Mouse (Mus musculus): ENCODE results near the gene Fzd7. TPM values are rescaled to one million over a fixed set of nuclear protein-coding genes. Genes with fewer than 3 reads are reported as not detected.
"Not testable (repeated sequence)": the region's sequence is repeated elsewhere in the genome, so short reads cannot be mapped to it uniquely, and the experiment has no call there.

Fzd7 gene
- polyA plus RNA-seq, 1 experiment from 2014 or later, result 3.4 TPM

- H3K9ac ChIP-seq (ENCODE audit: low read length); H3K27me3 ChIP-seq (replicated peaks; ENCODE audit: control insufficient read depth, insufficient read depth, low read length); H3K9me3 ChIP-seq (replicated peaks; ENCODE audit: control insufficient read depth, low read length); ATAC-seq; H3K4me3 ChIP-seq (ENCODE audit: low read depth, low read length); DNase-seq (ENCODE audit: low spot score); H3K27ac ChIP-seq (ENCODE audit: low read depth, low read length); H3K4me1 ChIP-seq (ENCODE audit: control insufficient read depth, insufficient read depth, low read length); H3K36me3 ChIP-seq (ENCODE audit: control insufficient read depth, insufficient read depth, low read length); H3K4me2 ChIP-seq (ENCODE audit: low read length): not testable (repeated sequence)
- whole genome bisulfite sequencing, result 93% methylated on average over 14 of the region's 14 CpGs
Observed at GRCm38 (mm10) chr1:59442721-59443120, 39.5 kb upstream of the Fzd7 start.

- ATAC-seq, result no peak
- no peak overlapping the region for H3K9ac ChIP-seq (ENCODE audit: low read length)
- H3K9me3 ChIP-seq (replicated peaks; ENCODE audit: control insufficient read depth, low read length), result no peaks in the 10 kb centered on the region
- WGBS, result 78% methylated on average over 3 of the region's 3 CpGs
- H3K4me1 ChIP-seq (ENCODE audit: control insufficient read depth, insufficient read depth, low read length), result peaks cover 5% of the 10 kb centered on the region
- H3K4me2 ChIP-seq (ENCODE audit: low read length), result no peak overlapping the region
- H3K4me3 ChIP-seq (ENCODE audit: low read depth, low read length), result no peak overlapping the region
- no peaks in the 10 kb centered on the region for H3K36me3 ChIP-seq (ENCODE audit: control insufficient read depth, insufficient read depth, low read length)
- H3K27me3 ChIP-seq (replicated peaks; ENCODE audit: control insufficient read depth, insufficient read depth, low read length), result no peaks in the 10 kb centered on the region
- no peak for DNase-seq (ENCODE audit: low spot score)
- H3K27ac ChIP-seq (ENCODE audit: low read depth, low read length), result no peak overlapping the region
Observed at GRCm38 (mm10) chr1:59444127-59444660, 38.0 kb upstream of the Fzd7 start.

- DNase-seq (ENCODE audit: low spot score), result no peak
- Histone ChIP-seq H3K4me1 (ENCODE audit: control insufficient read depth, insufficient read depth, low read length) (peaks cover 5% of the 10 kb centered on the region), H3K4me2 (ENCODE audit: low read length) (no peak overlapping the region), H3K9me3 (replicated peaks; ENCODE audit: control insufficient read depth, low read length) (no peaks in the 10 kb centered on the region), H3K4me3 (ENCODE audit: low read depth, low read length) (no peak overlapping the region), H3K9ac (ENCODE audit: low read length) (no peak overlapping the region), H3K27ac (ENCODE audit: low read depth, low read length) (no peak overlapping the region), H3K27me3 (replicated peaks; ENCODE audit: control insufficient read depth, insufficient read depth, low read length) (no peaks in the 10 kb centered on the region), H3K36me3 (ENCODE audit: control insufficient read depth, insufficient read depth, low read length) (no peaks in the 10 kb centered on the region)
- WGBS, result 90% methylated on average over 5 of the region's 5 CpGs
- no peak for ATAC-seq
Observed at GRCm38 (mm10) chr1:59445242-59445641, 37.0 kb upstream of the Fzd7 start.

- no peak overlapping the region for H3K4me2 ChIP-seq (ENCODE audit: low read length)
- no peak for ATAC-seq
- H3K9me3 ChIP-seq (replicated peaks; ENCODE audit: control insufficient read depth, low read length), result no peaks in the 10 kb centered on the region
- no peak overlapping the region for H3K9ac ChIP-seq (ENCODE audit: low read length)
- DNase-seq (ENCODE audit: low spot score), result no peak
- no peaks in the 10 kb centered on the region for H3K27me3 ChIP-seq (replicated peaks; ENCODE audit: control insufficient read depth, insufficient read depth, low read length)
- H3K27ac ChIP-seq (ENCODE audit: low read depth, low read length), result no peak overlapping the region
- H3K36me3 ChIP-seq (ENCODE audit: control insufficient read depth, insufficient read depth, low read length), result no peaks in the 10 kb centered on the region
- peaks cover 5% of the 10 kb centered on the region for H3K4me1 ChIP-seq (ENCODE audit: control insufficient read depth, insufficient read depth, low read length)
- H3K4me3 ChIP-seq (ENCODE audit: low read depth, low read length), result no peak overlapping the region
- WGBS, result 23% methylated on average over 11 of the region's 11 CpGs
Observed at GRCm38 (mm10) chr1:59448497-59449270, 33.5 kb upstream of the Fzd7 start.

- 31% methylated on average over 11 of the region's 11 CpGs for WGBS
- Histone ChIP-seq H3K27ac (ENCODE audit: low read depth, low read length) (no peak overlapping the region), H3K9me3 (replicated peaks; ENCODE audit: control insufficient read depth, low read length) (no peaks in the 10 kb centered on the region), H3K4me1 (ENCODE audit: control insufficient read depth, insufficient read depth, low read length) (peaks cover 5% of the 10 kb centered on the region), H3K4me2 (ENCODE audit: low read length) (no peak overlapping the region), H3K36me3 (ENCODE audit: control insufficient read depth, insufficient read depth, low read length) (no peaks in the 10 kb centered on the region), H3K9ac (ENCODE audit: low read length) (no peak overlapping the region), H3K27me3 (replicated peaks; ENCODE audit: control insufficient read depth, insufficient read depth, low read length) (no peaks in the 10 kb centered on the region), H3K4me3 (ENCODE audit: low read depth, low read length) (no peak overlapping the region)
- ATAC-seq (no peak), DNase-seq (ENCODE audit: low spot score) (no peak)
Observed at GRCm38 (mm10) chr1:59449423-59449822, 32.8 kb upstream of the Fzd7 start.

- Histone ChIP-seq H3K27ac (ENCODE audit: low read depth, low read length) (no peak overlapping the region), H3K4me3 (ENCODE audit: low read depth, low read length) (no peak overlapping the region), H3K9me3 (replicated peaks; ENCODE audit: control insufficient read depth, low read length) (no peaks in the 10 kb centered on the region), H3K4me2 (ENCODE audit: low read length) (no peak overlapping the region), H3K4me1 (ENCODE audit: control insufficient read depth, insufficient read depth, low read length) (peaks cover 5% of the 10 kb centered on the region), H3K9ac (ENCODE audit: low read length) (no peak overlapping the region), H3K27me3 (replicated peaks; ENCODE audit: control insufficient read depth, insufficient read depth, low read length) (no peaks in the 10 kb centered on the region), H3K36me3 (ENCODE audit: control insufficient read depth, insufficient read depth, low read length) (no peaks in the 10 kb centered on the region)
- WGBS, result 84% methylated on average over 11 of the region's 11 CpGs
- DNase-seq (ENCODE audit: low spot score) (no peak), ATAC-seq (no peak)
Observed at GRCm38 (mm10) chr1:59450896-59451295, 31.3 kb upstream of the Fzd7 start.

GRCm38 (mm10) chr1:59451584-59451983 is 30.6 kb upstream of the Fzd7 start:
- ATAC-seq, result no peak
- no peaks in the 10 kb centered on the region for H3K9me3 ChIP-seq (replicated peaks; ENCODE audit: control insufficient read depth, low read length)

GRCm38 (mm10) chr1:59456825-59457224 is 25.4 kb upstream of the Fzd7 start:
- no peak overlapping the region for H3K4me3 ChIP-seq (ENCODE audit: low read depth, low read length)
- H3K4me1 ChIP-seq (ENCODE audit: control insufficient read depth, insufficient read depth, low read length), result 0 out of 2 replicates have a peak, but pooled peaks cover 2% of the 10 kb centered on the region
- WGBS, result 32% methylated on average over 3 of the region's 3 CpGs
- H3K9ac ChIP-seq (ENCODE audit: low read length), result no peak overlapping the region
- no peak overlapping the region for H3K27ac ChIP-seq (ENCODE audit: low read depth, low read length)
- ATAC-seq, result no peak
- no peaks in the 10 kb centered on the region for H3K27me3 ChIP-seq (replicated peaks; ENCODE audit: control insufficient read depth, insufficient read depth, low read length)
- H3K9me3 ChIP-seq (replicated peaks; ENCODE audit: control insufficient read depth, low read length), result no peaks in the 10 kb centered on the region
- peak; percentile 39 for DNase-seq (ENCODE audit: low spot score)
- no peak overlapping the region for H3K4me2 ChIP-seq (ENCODE audit: low read length)
- H3K36me3 ChIP-seq (ENCODE audit: control insufficient read depth, insufficient read depth, low read length), result no peaks in the 10 kb centered on the region

More at GRCm38 (mm10) chr1:59451584-59451983, 30.6 kb upstream of the Fzd7 start:
- H3K9ac ChIP-seq (ENCODE audit: low read length), result no peak overlapping the region
- 14% methylated on average over 9 of the region's 9 CpGs for WGBS
- no peaks in the 10 kb centered on the region for H3K27me3 ChIP-seq (replicated peaks; ENCODE audit: control insufficient read depth, insufficient read depth, low read length)
- no peaks in the 10 kb centered on the region for H3K36me3 ChIP-seq (ENCODE audit: control insufficient read depth, insufficient read depth, low read length)
- no peak overlapping the region for H3K27ac ChIP-seq (ENCODE audit: low read depth, low read length)
- no peak overlapping the region for H3K4me2 ChIP-seq (ENCODE audit: low read length)
- no peak for DNase-seq (ENCODE audit: low spot score)
- no peak overlapping the region for H3K4me3 ChIP-seq (ENCODE audit: low read depth, low read length)
- H3K4me1 ChIP-seq (ENCODE audit: control insufficient read depth, insufficient read depth, low read length), result peaks cover 5% of the 10 kb centered on the region

GRCm38 (mm10) chr1:59457873-59458272 is 24.4 kb upstream of the Fzd7 start:
- 0 out of 2 replicates have a peak, but pooled peaks cover 2% of the 10 kb centered on the region for H3K4me1 ChIP-seq (ENCODE audit: control insufficient read depth, insufficient read depth, low read length)
- no peak for DNase-seq (ENCODE audit: low spot score)
- H3K27ac ChIP-seq (ENCODE audit: low read depth, low read length), result no peak overlapping the region
- H3K4me2 ChIP-seq (ENCODE audit: low read length), result no peak overlapping the region
- H3K4me3 ChIP-seq (ENCODE audit: low read depth, low read length), result no peak overlapping the region
- H3K9ac ChIP-seq (ENCODE audit: low read length), result no peak overlapping the region
- no peaks in the 10 kb centered on the region for H3K9me3 ChIP-seq (replicated peaks; ENCODE audit: control insufficient read depth, low read length)
- H3K27me3 ChIP-seq (replicated peaks; ENCODE audit: control insufficient read depth, insufficient read depth, low read length), result no peaks in the 10 kb centered on the region
- ATAC-seq, result no peak
- 84% methylated on average over 4 of the region's 4 CpGs for WGBS
- no peaks in the 10 kb centered on the region for H3K36me3 ChIP-seq (ENCODE audit: control insufficient read depth, insufficient read depth, low read length)
